Mouse (Mus musculus) CH12.LX (cell line): Measurements from ENCODE around the gene Ptprd. TPM values are rescaled to one million over a fixed set of nuclear protein-coding genes. Genes with fewer than 3 reads are reported as not detected.

ENCODE experiments used
- DNase-seq: peaks from one replicate; pipeline ENCODE4 v3.0.0-alpha.2; 2013; ENCODE audit errors: extremely low read depth
- H3K27ac ChIP-seq: 2 replicates; pipeline ENCODE4 v1.5.1; 2012; ENCODE audit warnings: low read depth, mild to moderate bottlenecking, control low read depth, moderate library complexity; ENCODE audit not compliant: insufficient read depth
- H3K27me3 ChIP-seq: replicated peaks from 2 replicates; pipeline ENCODE3; 2012; ENCODE audit warnings: inconsistent platforms
- H3K36me3 ChIP-seq, 2 experiments: replicated peaks in 1 of 2; 2 replicates each; pipeline versions ENCODE3 to v1.6.1; 2012; ENCODE audit warnings: inconsistent platforms in 1 of 2, low read length in 1 of 2, mild to moderate bottlenecking in 1 of 2, mixed read lengths in 1 of 2, moderate library complexity in 1 of 2; ENCODE audit not compliant: control insufficient read depth in 1 of 2, insufficient read depth in 1 of 2
- H3K4me1 ChIP-seq, 2 experiments: 2 replicates each; pipeline ENCODE4 v1.6.1; 2012; ENCODE audit warnings: inconsistent platforms in 1 of 2, moderate library complexity in 1 of 2; ENCODE audit not compliant: insufficient read depth in 2 of 2, control insufficient read depth in 1 of 2
- H3K4me2 ChIP-seq: 2 replicates; pipeline ENCODE4 v1.6.1; 2012; ENCODE audit warnings: low read depth, mild to moderate bottlenecking, control low read depth; ENCODE audit not compliant: poor library complexity, insufficient read depth, severe bottlenecking
- H3K4me3 ChIP-seq, 3 experiments: fragments of 150-350 bp in 1 of 3; sonication (generic) in 1 of 3; replicated peaks in 1 of 3; 2 replicates each; pipeline versions ENCODE3 to v1.5.1; 2011 to 2012; ENCODE audit warnings: low read depth in 2 of 3, low read length in 2 of 3, mild to moderate bottlenecking in 2 of 3, moderate library complexity in 2 of 3, control low read depth in 1 of 3, improper control_type of control experiment in 1 of 3, inconsistent platforms in 1 of 3, mixed read lengths in 1 of 3; ENCODE audit not compliant: poor library complexity in 1 of 3
- H3K79me2 ChIP-seq: replicated peaks from 2 replicates; pipeline ENCODE4 v1.6.1; 2012; ENCODE audit warnings: mild to moderate bottlenecking, moderate library complexity; ENCODE audit not compliant: control insufficient read depth, poor library complexity, insufficient read depth, severe bottlenecking; ENCODE audit errors: extremely low read depth
- H3K9ac ChIP-seq: 2 replicates; pipeline ENCODE4 v1.6.1; 2012; ENCODE audit warnings: low read depth, mild to moderate bottlenecking, control low read depth, moderate library complexity; ENCODE audit not compliant: insufficient read depth
- H3K9me3 ChIP-seq: replicated peaks from 2 replicates; pipeline ENCODE3; 2012; ENCODE audit warnings: low read length, inconsistent platforms, mixed read lengths
- BHLHE40 ChIP-seq: IDR thresholded peaks from 2 replicates; pipeline ENCODE4 v1.6.1; 2011; ENCODE audit warnings: mild to moderate bottlenecking, low read depth, low read length, improper control_type of control experiment
- CHD2 ChIP-seq: IDR thresholded peaks from 2 replicates; pipeline ENCODE4 v1.6.1; 2011; ENCODE audit warnings: low read length, improper control_type of control experiment
- E2F4 ChIP-seq: IDR thresholded peaks from 2 replicates; pipeline ENCODE4 v1.6.1; 2011; ENCODE audit warnings: low read depth, low read length, improper control_type of control experiment; ENCODE audit not compliant: insufficient replicate concordance
- GABPA ChIP-seq: IDR thresholded peaks from 2 replicates; pipeline ENCODE4 v1.6.1; 2012; ENCODE audit warnings: low read depth, low read length, improper control_type of control experiment, inconsistent platforms; ENCODE audit not compliant: insufficient replicate concordance
- JUN ChIP-seq: IDR thresholded peaks from 2 replicates; pipeline ENCODE4 v1.6.1; 2011; ENCODE audit warnings: low read depth, mild to moderate bottlenecking, low read length, improper control_type of control experiment, moderate library complexity; ENCODE audit not compliant: insufficient read depth
- JUND ChIP-seq: conservative IDR thresholded peaks from 2 replicates; pipeline ENCODE4 v1.6.1; 2011; ENCODE audit warnings: low read depth, low read length, improper control_type of control experiment
- MAFK ChIP-seq: IDR thresholded peaks from 2 replicates; pipeline ENCODE4 v1.6.1; 2011; ENCODE audit warnings: low read length, improper control_type of control experiment; ENCODE audit not compliant: insufficient replicate concordance
- MAZ ChIP-seq: IDR thresholded peaks from 2 replicates; pipeline ENCODE4 v1.6.1; 2012; ENCODE audit warnings: low read depth, mild to moderate bottlenecking, inconsistent platforms, low read length, improper control_type of control experiment, moderate library complexity
- MEF2A ChIP-seq: IDR thresholded peaks from 2 replicates; pipeline ENCODE4 v1.6.1; 2014; ENCODE audit warnings: low read depth, mild to moderate bottlenecking, inconsistent platforms, low read length, improper control_type of control experiment, borderline replicate concordance
- MXI1 ChIP-seq: IDR thresholded peaks from 2 replicates; pipeline ENCODE4 v1.6.1; 2011; ENCODE audit warnings: mild to moderate bottlenecking, low read depth, low read length, improper control_type of control experiment
- MYC ChIP-seq: IDR thresholded peaks from 2 replicates; pipeline ENCODE4 v1.6.1; 2011; ENCODE audit warnings: low read depth, mild to moderate bottlenecking, improper control_type of control experiment, low read length
- NELFE ChIP-seq: IDR thresholded peaks from 2 replicates; pipeline ENCODE4 v1.6.1; 2011; ENCODE audit warnings: low read depth, low read length, improper control_type of control experiment
- NRF1 ChIP-seq: IDR thresholded peaks from 2 replicates; pipeline ENCODE4 v1.6.1; 2014; ENCODE audit warnings: low read depth, mild to moderate bottlenecking, inconsistent platforms, low read length, improper control_type of control experiment, moderate library complexity
- RCOR1 ChIP-seq: conservative IDR thresholded peaks from 2 replicates; pipeline ENCODE4 v1.6.1; 2012; ENCODE audit warnings: low read depth, mild to moderate bottlenecking, inconsistent platforms, low read length, improper control_type of control experiment
- TCF12 ChIP-seq: IDR thresholded peaks from 2 replicates; pipeline ENCODE4 v1.6.1; 2014; ENCODE audit warnings: low read depth, mild to moderate bottlenecking, inconsistent platforms, low read length, improper control_type of control experiment
- ZMIZ1 ChIP-seq: IDR thresholded peaks from 2 replicates; pipeline ENCODE4 v1.6.1; 2012; ENCODE audit warnings: low read depth, mild to moderate bottlenecking, inconsistent platforms, low read length, improper control_type of control experiment
- ZNF384 ChIP-seq: IDR thresholded peaks from 2 replicates; pipeline ENCODE4 v1.6.1; 2012; ENCODE audit warnings: low read depth, low read length, improper control_type of control experiment, inconsistent platforms
- dilution Hi-C: fragments of 300-500 bp; cut with MboI; formaldehyde crosslinking; loops from 2 replicates; pipeline ENCODE4 v1.14.3; 2020; ENCODE audit warnings: low sequenced_read_pairs; ENCODE audit not compliant: extremely low pct_unique_long_range_greater_than_20kb, extremely low pct_ligation_motif_present
- in situ Hi-C: fragments of 300-500 bp; cut with MboI; formaldehyde crosslinking; loops from 3 replicates; pipeline ENCODE4 v1.14.3; 2019; ENCODE audit warnings: low sequenced_read_pairs, low pct_ligation_motif_present, low pct_unique_long_range_greater_than_20kb, mixed read lengths
- polyA plus RNA-seq: library from polyadenylated mRNA; unstranded; fragments of >175 nt; gene quantifications from 2 replicates; pipeline ENCODE4 v1.2.1, GENCODE M21; 2012; ENCODE audit warnings: low read depth; ENCODE audit not compliant: insufficient read length
- total RNA-seq, 2 experiments: library from RNA; depleted of rRNA; stranded (reverse); fragments of 300-350 nt in 1 of 2; fragments of >200 nt in 1 of 2; gene quantifications; 2 replicates each; pipeline ENCODE4 v1.2.3; 2012 to 2014

Gene Ptprd
- total and polyA plus RNA-seq, 3 experiments = not detected

GRCm38 (mm10) chr4:76503279-76503601 is 1708.5 kb downstream of the Ptprd start:
- no peak overlapping the region for H3K4me2 ChIP-seq
- H3K27me3 ChIP-seq = no peaks in the 10 kb centered on the region
- no peak overlapping the region for H3K9ac ChIP-seq
- no peaks in the 10 kb centered on the region for H3K4me1 ChIP-seq
- no peaks in the 10 kb centered on the region for H3K36me3 ChIP-seq
- no peak for DNase-seq
- H3K27ac ChIP-seq = no peak overlapping the region
- dilution Hi-C loops (no loop called here), in situ Hi-C loops (no loop called here)
- TF ChIP-seq BHLHE40 (no peak), NELFE (no peak)
- no peak overlapping the region for H3K4me3 ChIP-seq
- no peaks in the 10 kb centered on the region for H3K79me2 ChIP-seq
- peaks cover 56% of the 10 kb centered on the region for H3K9me3 ChIP-seq

GRCm38 (mm10) chr4:76502575-76503278 is 1709.0 kb downstream of the Ptprd start:
- Histone ChIP-seq H3K4me3 (no peak overlapping the region), H3K9me3 (peaks cover 51% of the 10 kb centered on the region), H3K36me3 (no peaks in the 10 kb centered on the region)
- dilution Hi-C loops (no loop called here), in situ Hi-C loops (no loop called here)
- no peak for TF ChIP-seq MEF2A
- TF ChIP-seq ZNF384 = no peak
- TF ChIP-seq RCOR1 = no peak
- no peak for TF ChIP-seq NELFE
- TF ChIP-seq JUND = no peak
- no peak for TF ChIP-seq TCF12
- TF ChIP-seq JUN = no peak
- no peak for TF ChIP-seq MYC
- no peak for TF ChIP-seq NRF1
- TF ChIP-seq GABPA = no peak
- TF ChIP-seq ZMIZ1 = no peak
- no peak for TF ChIP-seq MAZ
- no peak for TF ChIP-seq MXI1
- no peak for TF ChIP-seq MAFK
- TF ChIP-seq E2F4 = no peak
- TF ChIP-seq CHD2 = no peak
- TF ChIP-seq, all 38 proteins: peak for 0
- no peak overlapping the region for H3K4me2 ChIP-seq
- no peak overlapping the region for H3K27ac ChIP-seq
- no peaks in the 10 kb centered on the region for H3K27me3 ChIP-seq
- no peak overlapping the region for H3K9ac ChIP-seq
- H3K4me1 ChIP-seq = no peaks in the 10 kb centered on the region
- no peak for DNase-seq
- no peaks in the 10 kb centered on the region for H3K79me2 ChIP-seq
